Comparison of ENCODE assay signal across 30 mouse cellular contexts in the genomic region with DNA sequence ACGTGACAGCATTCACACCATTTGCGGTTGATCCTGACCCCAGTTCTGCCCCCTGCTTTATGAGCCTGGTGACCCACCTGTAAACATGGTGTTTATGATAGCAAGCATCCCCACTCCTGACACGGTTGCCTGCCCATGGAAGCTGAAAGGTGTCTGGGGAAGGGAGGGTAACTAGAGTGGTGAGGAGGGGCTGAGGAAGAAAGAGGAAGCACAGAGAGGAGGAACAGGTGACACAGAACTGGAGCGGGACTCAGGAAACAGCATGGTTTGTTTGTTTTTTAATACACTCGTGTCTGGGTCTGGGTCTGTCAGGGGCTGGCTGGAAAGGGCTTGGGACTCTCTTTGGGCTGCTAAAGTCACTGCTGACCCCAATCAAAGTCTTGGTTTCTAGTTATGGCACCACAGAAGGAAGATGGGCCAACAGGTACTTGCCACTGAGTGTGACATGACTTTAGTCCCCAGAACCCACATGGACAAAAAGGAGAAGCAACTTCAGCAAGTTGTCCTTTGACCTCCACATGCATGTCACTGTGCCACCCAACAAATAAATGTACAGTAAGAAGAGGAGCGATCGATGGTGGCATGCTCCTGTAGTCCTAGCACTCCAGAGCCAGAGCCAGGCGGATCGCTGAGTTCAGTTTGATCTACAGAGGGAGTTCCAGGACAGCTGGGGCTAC. TPM values are rescaled to one million over a fixed set of nuclear protein-coding genes. Genes with fewer than 3 reads are reported as not detected.
DNase-seq lines count a peak whose midpoint lies in the region; ATAC-seq and TF ChIP-seq lines count a peak whose summit lies in the region.
"Had no signal": no experiment of that assay in that cellular context is flagged by ENCODE, and none has a peak within 500 bp of the region (broad histone marks: within the 10 kb centered on the region; RNA-seq: fewer than 3 reads in every experiment).

No protein-coding gene starts in this region.

- H3K4me1 ChIP-seq in liver, adult 2 months (ENCODE audit: control insufficient read depth, insufficient read depth, low read length): peaks cover 5% of the 10 kb centered on the region
- peaks cover 54% of the 10 kb centered on the region for H3K4me1 ChIP-seq in liver, embryonic 12.5 days
- H3K4me1 ChIP-seq in MEL (ENCODE audit: control insufficient read depth in 1 of 2, insufficient read depth in 2 of 2, low read length in 2 of 2): peaks cover 36 to 42% of the 10 kb centered on the region in 2 experiments

- peak in 1 of 2 experiments; percentile 37; a peak in 2 of 4 replicates for TF ChIP-seq EP300 in MEL (IDR thresholded peaks at IDR 0.05; ENCODE audit: low read depth in 1 of 2, low read length in 2 of 2)

- TF ChIP-seq POLR2A in liver, adult 2 months (IDR thresholded peaks at IDR 0.05; ENCODE audit: extremely low read depth, insufficient read depth, low read length): no peak
- TF ChIP-seq POLR2A in MEL (IDR thresholded peaks at IDR 0.05; ENCODE audit: control insufficient read depth in 1 of 2, insufficient read depth in 1 of 2, low read depth in 1 of 2, low read length in 2 of 2, poor library complexity in 1 of 2): no peak

- H3K4me3 ChIP-seq in liver, adult 2 months (ENCODE audit: insufficient read depth, low read depth, low read length): no peak overlapping the region
- no peak overlapping the region for H3K4me3 ChIP-seq in liver, embryonic 12.5 days
- H3K4me3 ChIP-seq in MEL (ENCODE audit: control insufficient read depth in 1 of 2, insufficient read depth in 1 of 2, low read depth in 2 of 2, low read length in 2 of 2): 0 out of 4 replicates have a peak overlapping the region, but pooled peaks have one; percentile 8 to 16
- H3K4me3 ChIP-seq: embryonic facial prominence, embryonic 13.5 days; erythroblast, embryonic 14.5 days; heart, embryonic 15.5 days; hindbrain, embryonic 15.5 days; intestine, embryonic 15.5 days; limb, embryonic 12.5 days; neural tube, embryonic 15.5 days had no signal

- ATAC-seq in liver, embryonic 12.5 days: no peak
- ATAC-seq in monocyte, adult 5-6 weeks (replicated peaks; ENCODE audit: insufficient number of reproducible peaks, low FRiP score, low TSS enrichment, poor library complexity, severe bottlenecking): peak; percentile 46; the same call in 1 of the 2 replicates
- ATAC-seq in erythroid progenitor cell, adult 5-6 weeks (replicated peaks; ENCODE audit: low FRiP score, poor library complexity, severe bottlenecking): no peak
- ATAC-seq: CD4-positive, CD25-positive, alpha-beta regulatory T cell, adult 4 months; forebrain, embryonic 14.5 days; intestine, embryonic 15.5 days had no signal

- no peak for TF ChIP-seq CTCF in liver, adult 2 months (IDR thresholded peaks at IDR 0.05; ENCODE audit: low read depth, low read length)
- no peak for TF ChIP-seq CTCF in MEL (IDR thresholded peaks at IDR 0.05 in 2 of 3, conservative IDR thresholded peaks at IDR 0.05 in 1 of 3; ENCODE audit: control insufficient read depth in 1 of 3, insufficient read depth in 1 of 3, low read depth in 2 of 3, low read length in 3 of 3, poor library complexity in 1 of 3, severe bottlenecking in 1 of 3)

- DNase-seq in liver, adult 2 months (ENCODE audit: extremely low read depth, low read depth, low spot score): peak; percentile 21
- DNase-seq in MEL (ENCODE audit: low read depth, low spot score): peak; percentile 57
- DNase-seq in induced T-regulatory cell, adult 2 months (ENCODE audit: low read depth): peak; percentile 16
- no peak for DNase-seq in lung, postnatal 36 days
- DNase-seq in layer of hippocampus, postnatal 10 days (ENCODE audit: low spot score in 2 of 2): no peak
- DNase-seq: adrenal gland, adult 2 months; cerebellum, adult 18-20 months; cerebellum, postnatal 14 days; embryo, embryonic 11 days; gastrocnemius, postnatal 25 days; heart, postnatal 36 days; kidney, adult 8-10 months; kidney, postnatal 10 days; lung, adult 18-20 months; lung, postnatal 14 days; right cerebral cortex, postnatal 14 days; thymus, postnatal 14 days had no signal

- no peaks in the 10 kb centered on the region for H3K79me2 ChIP-seq in liver, adult 2 months (ENCODE audit: control insufficient read depth, insufficient read depth, low read length)
- no peaks in the 10 kb centered on the region for H3K79me2 ChIP-seq in MEL (ENCODE audit: control insufficient read depth, insufficient read depth, low read length, poor library complexity)

- WGBS in liver, adult 2 months: 82% methylated on average over 9 of the region's 9 CpGs
- WGBS in liver, embryonic 12.5 days (ENCODE audit: insufficient replicate concordance): 61% methylated on average over 9 of the region's 9 CpGs

- H3K27me3 ChIP-seq in liver, adult 2 months (ENCODE audit: control insufficient read depth, insufficient read depth, low read length): no peaks in the 10 kb centered on the region
- H3K27me3 ChIP-seq in liver, embryonic 12.5 days (replicated peaks): no peaks in the 10 kb centered on the region
- H3K27me3 ChIP-seq in MEL (ENCODE audit: control insufficient read depth in 1 of 2, insufficient read depth in 2 of 2, low read length in 2 of 2): no peaks in the 10 kb centered on the region
- H3K27me3 ChIP-seq: embryonic facial prominence, embryonic 13.5 days; heart, embryonic 15.5 days; hindbrain, embryonic 15.5 days; intestine, embryonic 15.5 days; limb, embryonic 12.5 days; neural tube, embryonic 15.5 days had no signal

- H3K36me3 ChIP-seq in liver, adult 2 months (ENCODE audit: control insufficient read depth, insufficient read depth, low read length): no peaks in the 10 kb centered on the region
- H3K36me3 ChIP-seq in liver, embryonic 12.5 days: no peaks in the 10 kb centered on the region
- H3K36me3 ChIP-seq in MEL (ENCODE audit: control insufficient read depth in 1 of 2, insufficient read depth in 2 of 2, low read length in 2 of 2): peaks cover 0 to 37% of the 10 kb centered on the region in 2 experiments; a peak in 2 of 4 replicates
- H3K36me3 ChIP-seq: embryonic facial prominence, embryonic 13.5 days; heart, embryonic 15.5 days; hindbrain, embryonic 15.5 days; intestine, embryonic 15.5 days; limb, embryonic 12.5 days; neural tube, embryonic 15.5 days had no signal

- no peak for TF ChIP-seq RAD21 in MEL (IDR thresholded peaks at IDR 0.05; ENCODE audit: low read depth, low read length)

- no peak overlapping the region for H3K9ac ChIP-seq in liver, adult 2 months (ENCODE audit: low read depth, low read length)
- H3K9ac ChIP-seq in liver, embryonic 12.5 days: no peak overlapping the region
- H3K9ac ChIP-seq in MEL (ENCODE audit: control insufficient read depth, low read depth, low read length, poor library complexity, severe bottlenecking): peak overlapping the region; percentile 23
- H3K9ac ChIP-seq: embryonic facial prominence, embryonic 13.5 days; heart, embryonic 15.5 days; hindbrain, embryonic 15.5 days; intestine, embryonic 15.5 days; limb, embryonic 12.5 days; neural tube, embryonic 15.5 days had no signal

- H3K27ac ChIP-seq in liver, adult 2 months (replicated peaks; ENCODE audit: insufficient read depth, low read depth, low read length): no peak overlapping the region
- H3K27ac ChIP-seq in liver, embryonic 12.5 days: no peak overlapping the region
- peak overlapping the region; percentile 31; the same call in 1 of the 2 replicates for H3K27ac ChIP-seq in MEL (ENCODE audit: control insufficient read depth, low read depth, low read length)
- H3K27ac ChIP-seq: embryonic facial prominence, embryonic 13.5 days; heart, embryonic 15.5 days; hindbrain, embryonic 15.5 days; intestine, embryonic 15.5 days; limb, embryonic 12.5 days; neural tube, embryonic 15.5 days had no signal

- H3K9me3 ChIP-seq in liver, embryonic 12.5 days (replicated peaks): no peaks in the 10 kb centered on the region
- H3K9me3 ChIP-seq in MEL (replicated peaks; ENCODE audit: insufficient read depth, low read length): no peaks in the 10 kb centered on the region
- H3K9me3 ChIP-seq: embryonic facial prominence, embryonic 13.5 days; heart, embryonic 15.5 days; hindbrain, embryonic 15.5 days; intestine, embryonic 15.5 days; limb, embryonic 12.5 days; neural tube, embryonic 15.5 days had no signal

- no peak overlapping the region for H3K4me2 ChIP-seq in liver, embryonic 12.5 days
- H3K4me2 ChIP-seq: embryonic facial prominence, embryonic 13.5 days; heart, embryonic 15.5 days; hindbrain, embryonic 15.5 days; intestine, embryonic 15.5 days; limb, embryonic 12.5 days; midbrain, embryonic 11.5 days; neural tube, embryonic 15.5 days had no signal

RNA-seq across cellular contexts. Expression of a gene that starts 11.9 kb away (rescaled TPM):
- total RNA-seq in liver, adult 2 months (2014; rRNA removed): 16.0 and 33.4 TPM in 2 replicates
- 12.4 and 19.2 TPM in 2 replicates for polyA plus RNA-seq in liver, adult 2 months (2012; rRNA removed)
- 86.0 and 93.2 TPM in 2 replicates for polyA plus RNA-seq in liver, embryonic 12.5 days (2016; fragmentation: Nextera tagmentation; extraction: Ambion mirVana)
- 11.1 and 29.9 TPM in 2 replicates for total RNA-seq in MEL (2012; rRNA removed)
- 10 to 100 TPM in 1 of 2 experiments, not detected in 1; 72.4 TPM for polyA plus RNA-seq in MEL (2012; ENCODE audit: insufficient read depth in 1 of 2, insufficient read length in 2 of 2, low read depth in 1 of 2, low replicate concordance in 2 of 2, missing spikeins in 1 of 2)
- total RNA-seq in monocyte, adult 5-6 weeks (2017): 50.8 to 61.9 TPM (median 55.9 TPM) in 3 replicates
- 66.7 and 90.8 TPM in 2 replicates for total RNA-seq in erythroid progenitor cell, adult 5-6 weeks (2015; ENCODE audit: low replicate concordance)
- total RNA-seq in erythroid progenitor cell, adult 5-6 weeks (2017; ENCODE audit: low replicate concordance): 68.0 and 100 TPM in 2 replicates
- total RNA-seq in layer of hippocampus, postnatal 10 days (2021): 1 to 10 TPM; 5.9 to 6.8 TPM

RNA-seq across cellular contexts. Expression of a gene that starts 27.9 kb away (rescaled TPM):
- 2.8 and 8.3 TPM in 2 replicates for total RNA-seq in liver, adult 2 months (2014; rRNA removed)
- polyA plus RNA-seq in liver, adult 2 months (2012; rRNA removed): 2.0 and 2.2 TPM in 2 replicates
- polyA plus RNA-seq in liver, embryonic 12.5 days (2016; fragmentation: Nextera tagmentation; extraction: Ambion mirVana): 242 and 258 TPM in 2 replicates
- total RNA-seq in MEL (2012; rRNA removed): 355 and 397 TPM in 2 replicates
- 100 to 1,000 TPM in 1 of 2 experiments, not detected in 1; 459 TPM for polyA plus RNA-seq in MEL (2012; ENCODE audit: insufficient read depth in 1 of 2, insufficient read length in 2 of 2, low read depth in 1 of 2, low replicate concordance in 2 of 2, missing spikeins in 1 of 2)
- total RNA-seq in monocyte, adult 5-6 weeks (2017): 28.1 to 55.4 TPM (median 30.7 TPM) in 3 replicates
- total RNA-seq in erythroid progenitor cell, adult 5-6 weeks (2015; ENCODE audit: low replicate concordance): 54.1 and 104 TPM in 2 replicates
- 166 and 198 TPM in 2 replicates for total RNA-seq in erythroid progenitor cell, adult 5-6 weeks (2017; ENCODE audit: low replicate concordance)
- 1 to 10 TPM; 9.4 to 9.8 TPM for total RNA-seq in layer of hippocampus, postnatal 10 days (2021)

RNA-seq across cellular contexts. Expression of a gene that starts 48.0 kb away (rescaled TPM):
- total RNA-seq in liver, adult 2 months (2014; rRNA removed): 12.2 and 16.2 TPM in 2 replicates
- polyA plus RNA-seq in liver, adult 2 months (2012; rRNA removed): 27.7 and 29.3 TPM in 2 replicates
- 14.6 and 16.1 TPM in 2 replicates for polyA plus RNA-seq in liver, embryonic 12.5 days (2016; fragmentation: Nextera tagmentation; extraction: Ambion mirVana)
- 17.6 and 18.0 TPM in 2 replicates for total RNA-seq in MEL (2012; rRNA removed)
- polyA plus RNA-seq in MEL (2012; ENCODE audit: insufficient read depth in 1 of 2, insufficient read length in 2 of 2, low read depth in 1 of 2, low replicate concordance in 2 of 2, missing spikeins in 1 of 2): 10 to 100 TPM in 1 of 2 experiments, not detected in 1; 32.6 TPM
- 21.5 to 55.1 TPM (median 25.0 TPM) in 3 replicates for total RNA-seq in monocyte, adult 5-6 weeks (2017)
- 17.3 and 18.0 TPM in 2 replicates for total RNA-seq in erythroid progenitor cell, adult 5-6 weeks (2015; ENCODE audit: low replicate concordance)
- total RNA-seq in erythroid progenitor cell, adult 5-6 weeks (2017; ENCODE audit: low replicate concordance): 4.4 and 9.5 TPM in 2 replicates
- total RNA-seq in layer of hippocampus, postnatal 10 days (2021): 10 to 100 TPM; 34.8 to 36.7 TPM

Comparison
In these comparisons a context has a peak if more than half of its experiments do, and no peak if none do; other contexts are left out.
1. DNase-seq: peak in liver, adult 2 months (single experiment), MEL (single experiment) and induced T-regulatory cell, adult 2 months (single experiment); none in lung, postnatal 36 days (single experiment) and layer of hippocampus, postnatal 10 days (0 of 2).
2. H3K4me3 ChIP-seq: peak in MEL (2 of 2); none in liver, adult 2 months (single experiment) and liver, embryonic 12.5 days (single experiment).